Mouse (Mus musculus): ENCODE measurements at regions not wholly inside any gene's neighbourhood (a gene's known extent, or its start where the extent isn't known, plus 50 kb on each side); places are given as distances from the start of the nearest gene placed in this dataset.
A peak's percentile ranks its signal among the peaks of the same experiment; 100 is the strongest.

- Histone ChIP-seq H3K27me3 (ENCODE audit: insufficient read depth, low read length) (no peaks in the 10 kb centered on the region), H3K9me3 (replicated peaks; ENCODE audit: low read length) (no peaks in the 10 kb centered on the region), H3K4me1 (replicated peaks; ENCODE audit: insufficient read depth, low read length) (no peaks in the 10 kb centered on the region), H3K27ac (no peak overlapping the region), H3K9ac (ENCODE audit: low read depth, low read length) (no peak overlapping the region), H3K36me3 (ENCODE audit: insufficient read depth, low read length) (no peaks in the 10 kb centered on the region), H3K4me2 (ENCODE audit: low read length) (no peak overlapping the region), H3K4me3 (replicated peaks; ENCODE audit: low read depth, low read length) (no peak overlapping the region)
- no peak; the same call in 1 of the 2 replicates for ATAC-seq (replicated peaks; ENCODE audit: low FRiP score, low read depth)
- 9% methylated on average over 1 of the region's 1 CpGs for WGBS
- peak; percentile 59 for TF ChIP-seq CTCF (IDR thresholded peaks at IDR 0.05; ENCODE audit: low read depth)
- DNase-seq (ENCODE audit: low spot score), result peak; percentile 55
These were observed 271.4 kb downstream of the Vgll3 start for GRCm38 (mm10) chr16:66086499-66086898.

GRCm38 (mm10) chr16:66092766-66093165, 277.7 kb downstream of the Vgll3 start:
- no peaks in the 10 kb centered on the region for H3K9me3 ChIP-seq (replicated peaks; ENCODE audit: low read length)
- no peaks in the 10 kb centered on the region for H3K36me3 ChIP-seq (ENCODE audit: insufficient read depth, low read length)
- WGBS, result 66% methylated on average over 4 of the region's 4 CpGs
- DNase-seq (ENCODE audit: low spot score) (no peak), ATAC-seq (replicated peaks; ENCODE audit: low FRiP score, low read depth) (no peak)
- no peak overlapping the region for H3K27ac ChIP-seq
- no peaks in the 10 kb centered on the region for H3K4me1 ChIP-seq (replicated peaks; ENCODE audit: insufficient read depth, low read length)
- H3K27me3 ChIP-seq (ENCODE audit: insufficient read depth, low read length), result no peaks in the 10 kb centered on the region
- H3K4me2 ChIP-seq (ENCODE audit: low read length), result no peak overlapping the region
- TF ChIP-seq CTCF (IDR thresholded peaks at IDR 0.05; ENCODE audit: low read depth), result no peak
- H3K4me3 ChIP-seq (replicated peaks; ENCODE audit: low read depth, low read length), result no peak overlapping the region
- H3K9ac ChIP-seq (ENCODE audit: low read depth, low read length), result no peak overlapping the region

DNA sequence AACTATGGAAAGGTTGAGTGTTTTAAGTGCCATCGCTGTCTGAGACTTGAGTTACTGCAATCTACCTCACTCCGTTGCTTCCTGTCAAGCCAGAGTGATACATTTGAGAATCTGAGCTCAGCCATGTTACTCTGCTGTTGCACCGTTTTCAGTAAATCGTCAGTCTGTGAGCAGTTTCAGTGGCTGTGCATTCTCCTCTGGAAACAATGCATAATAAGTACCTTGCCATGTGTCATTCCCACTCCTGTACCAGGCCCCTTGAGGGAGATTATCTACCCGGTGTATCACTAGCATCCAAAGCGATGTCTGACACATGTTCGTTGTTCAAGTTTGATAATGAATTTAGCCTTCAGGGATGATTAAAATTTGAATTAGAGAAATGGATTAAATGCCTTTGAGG, 280.6 kb downstream of the Vgll3 start:
- no peaks in the 10 kb centered on the region for H3K9me3 ChIP-seq (replicated peaks; ENCODE audit: low read length)
- ATAC-seq (replicated peaks; ENCODE audit: low FRiP score, low read depth), result no peak
- no peak overlapping the region for H3K4me2 ChIP-seq (ENCODE audit: low read length)
- no peaks in the 10 kb centered on the region for H3K36me3 ChIP-seq (ENCODE audit: insufficient read depth, low read length)
- TF ChIP-seq CTCF (IDR thresholded peaks at IDR 0.05; ENCODE audit: low read depth), result no peak
- WGBS, result 72% methylated on average over 7 of the region's 7 CpGs
- DNase-seq (ENCODE audit: low spot score), result no peak
- H3K27ac ChIP-seq, result no peak overlapping the region
- H3K4me3 ChIP-seq (replicated peaks; ENCODE audit: low read depth, low read length), result no peak overlapping the region
- no peaks in the 10 kb centered on the region for H3K4me1 ChIP-seq (replicated peaks; ENCODE audit: insufficient read depth, low read length)
- H3K27me3 ChIP-seq (ENCODE audit: insufficient read depth, low read length), result no peaks in the 10 kb centered on the region
- H3K9ac ChIP-seq (ENCODE audit: low read depth, low read length), result no peak overlapping the region

- Histone ChIP-seq H3K4me3 (replicated peaks; ENCODE audit: low read depth, low read length) (no peak overlapping the region), H3K27me3 (ENCODE audit: insufficient read depth, low read length) (no peaks in the 10 kb centered on the region), H3K9me3 (replicated peaks; ENCODE audit: low read length) (no peaks in the 10 kb centered on the region), H3K36me3 (ENCODE audit: insufficient read depth, low read length) (no peaks in the 10 kb centered on the region), H3K27ac (no peak overlapping the region), H3K4me1 (replicated peaks; ENCODE audit: insufficient read depth, low read length) (no peaks in the 10 kb centered on the region), H3K4me2 (ENCODE audit: low read length) (no peak overlapping the region), H3K9ac (ENCODE audit: low read depth, low read length) (no peak overlapping the region)
- TF ChIP-seq CTCF (IDR thresholded peaks at IDR 0.05; ENCODE audit: low read depth), result no peak
- ATAC-seq (replicated peaks; ENCODE audit: low FRiP score, low read depth) (no peak), DNase-seq (ENCODE audit: low spot score) (no peak)
- 78% methylated on average over 3 of the region's 3 CpGs for WGBS
These were observed 302.9 kb downstream of the Vgll3 start for GRCm38 (mm10) chr16:66117930-66118329.

DNA sequence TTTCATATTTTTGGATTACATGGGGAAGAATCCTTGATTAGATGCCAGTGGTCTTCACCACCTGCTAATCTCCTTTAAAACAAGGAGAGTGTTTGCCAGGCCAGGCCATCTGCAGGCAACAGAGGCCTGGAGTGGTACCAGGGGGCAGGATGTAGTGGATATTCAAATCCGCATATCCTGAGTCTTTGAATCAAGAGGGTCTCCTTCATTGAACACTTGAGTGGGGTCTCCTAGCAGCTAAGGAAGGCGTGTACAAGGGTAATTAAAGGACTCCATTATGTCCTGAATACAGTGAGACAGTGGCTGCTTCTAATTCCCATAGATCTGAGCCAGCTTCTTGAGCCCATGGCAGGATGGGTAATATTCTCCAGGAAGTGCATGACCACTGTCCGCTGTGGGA, 322.7 kb downstream of the Vgll3 start:
- 81% methylated on average over 3 of the region's 3 CpGs for WGBS
- Histone ChIP-seq H3K27me3 (ENCODE audit: insufficient read depth, low read length) (no peaks in the 10 kb centered on the region), H3K36me3 (ENCODE audit: insufficient read depth, low read length) (no peaks in the 10 kb centered on the region), H3K4me3 (replicated peaks; ENCODE audit: low read depth, low read length) (no peak overlapping the region), H3K4me2 (ENCODE audit: low read length) (no peak overlapping the region), H3K4me1 (replicated peaks; ENCODE audit: insufficient read depth, low read length) (no peaks in the 10 kb centered on the region), H3K9ac (ENCODE audit: low read depth, low read length) (no peak overlapping the region), H3K27ac (no peak overlapping the region), H3K9me3 (replicated peaks; ENCODE audit: low read length) (no peaks in the 10 kb centered on the region)
- DNase-seq (ENCODE audit: low spot score) (no peak), ATAC-seq (replicated peaks; ENCODE audit: low FRiP score, low read depth) (no peak)
- TF ChIP-seq CTCF (IDR thresholded peaks at IDR 0.05; ENCODE audit: low read depth), result no peak

DNA sequence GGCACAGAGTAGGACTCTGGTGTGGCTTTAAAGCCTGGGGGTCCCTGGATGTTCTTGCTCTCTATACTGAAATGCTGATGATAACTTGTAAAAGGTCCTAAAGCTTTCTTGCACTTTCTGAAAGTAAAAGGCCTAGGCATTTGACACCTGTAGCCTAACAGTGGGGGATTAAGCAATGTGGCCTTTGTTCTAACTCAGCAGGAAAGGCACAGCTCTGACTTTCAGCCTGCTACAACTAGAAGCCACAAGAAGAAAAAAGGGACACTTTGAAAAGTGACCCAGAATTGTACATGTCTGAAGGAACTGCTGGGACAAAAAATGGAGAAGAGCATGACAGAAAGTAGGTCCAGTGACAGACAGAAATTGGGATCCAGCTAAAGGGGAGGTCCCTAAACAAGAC, 329.7 kb downstream of the Vgll3 start:
- DNase-seq (ENCODE audit: low spot score) (no peak), ATAC-seq (replicated peaks; ENCODE audit: low FRiP score, low read depth) (no peak)
- H3K27me3 ChIP-seq (ENCODE audit: insufficient read depth, low read length), result no peaks in the 10 kb centered on the region

GRCm38 (mm10) chr16:66145280-66145679, 330.2 kb downstream of the Vgll3 start:
- TF ChIP-seq CTCF (IDR thresholded peaks at IDR 0.05; ENCODE audit: low read depth), result no peak
- H3K27me3 ChIP-seq (ENCODE audit: insufficient read depth, low read length), result no peaks in the 10 kb centered on the region
- no peaks in the 10 kb centered on the region for H3K36me3 ChIP-seq (ENCODE audit: insufficient read depth, low read length)
- H3K4me2 ChIP-seq (ENCODE audit: low read length), result no peak overlapping the region
- no peaks in the 10 kb centered on the region for H3K9me3 ChIP-seq (replicated peaks; ENCODE audit: low read length)
- H3K4me3 ChIP-seq (replicated peaks; ENCODE audit: low read depth, low read length), result no peak overlapping the region
- H3K27ac ChIP-seq, result no peak overlapping the region
- no peak for ATAC-seq (replicated peaks; ENCODE audit: low FRiP score, low read depth)
- no peak overlapping the region for H3K9ac ChIP-seq (ENCODE audit: low read depth, low read length)
- 21% methylated on average over 1 of the region's 1 CpGs for WGBS
- H3K4me1 ChIP-seq (replicated peaks; ENCODE audit: insufficient read depth, low read length), result no peaks in the 10 kb centered on the region
- no peak for DNase-seq (ENCODE audit: low spot score)

More for the DNA sequence above, 329.7 kb downstream of the Vgll3 start:
- Histone ChIP-seq H3K9ac (ENCODE audit: low read depth, low read length) (no peak overlapping the region), H3K4me2 (ENCODE audit: low read length) (no peak overlapping the region), H3K9me3 (replicated peaks; ENCODE audit: low read length) (no peaks in the 10 kb centered on the region), H3K4me3 (replicated peaks; ENCODE audit: low read depth, low read length) (no peak overlapping the region), H3K27ac (no peak overlapping the region), H3K36me3 (ENCODE audit: insufficient read depth, low read length) (no peaks in the 10 kb centered on the region), H3K4me1 (replicated peaks; ENCODE audit: insufficient read depth, low read length) (no peaks in the 10 kb centered on the region)
- no peak for TF ChIP-seq CTCF (IDR thresholded peaks at IDR 0.05; ENCODE audit: low read depth)

Measured in kidney, postnatal 0 days (tissue).